Mouse (Mus musculus): Measurements from ENCODE around the gene Nlrp3.
"Not testable (repeated sequence)": the region's sequence is repeated elsewhere in the genome, so short reads cannot be mapped to it uniquely, and the experiment has no call there.

Gene Nlrp3

DNA sequence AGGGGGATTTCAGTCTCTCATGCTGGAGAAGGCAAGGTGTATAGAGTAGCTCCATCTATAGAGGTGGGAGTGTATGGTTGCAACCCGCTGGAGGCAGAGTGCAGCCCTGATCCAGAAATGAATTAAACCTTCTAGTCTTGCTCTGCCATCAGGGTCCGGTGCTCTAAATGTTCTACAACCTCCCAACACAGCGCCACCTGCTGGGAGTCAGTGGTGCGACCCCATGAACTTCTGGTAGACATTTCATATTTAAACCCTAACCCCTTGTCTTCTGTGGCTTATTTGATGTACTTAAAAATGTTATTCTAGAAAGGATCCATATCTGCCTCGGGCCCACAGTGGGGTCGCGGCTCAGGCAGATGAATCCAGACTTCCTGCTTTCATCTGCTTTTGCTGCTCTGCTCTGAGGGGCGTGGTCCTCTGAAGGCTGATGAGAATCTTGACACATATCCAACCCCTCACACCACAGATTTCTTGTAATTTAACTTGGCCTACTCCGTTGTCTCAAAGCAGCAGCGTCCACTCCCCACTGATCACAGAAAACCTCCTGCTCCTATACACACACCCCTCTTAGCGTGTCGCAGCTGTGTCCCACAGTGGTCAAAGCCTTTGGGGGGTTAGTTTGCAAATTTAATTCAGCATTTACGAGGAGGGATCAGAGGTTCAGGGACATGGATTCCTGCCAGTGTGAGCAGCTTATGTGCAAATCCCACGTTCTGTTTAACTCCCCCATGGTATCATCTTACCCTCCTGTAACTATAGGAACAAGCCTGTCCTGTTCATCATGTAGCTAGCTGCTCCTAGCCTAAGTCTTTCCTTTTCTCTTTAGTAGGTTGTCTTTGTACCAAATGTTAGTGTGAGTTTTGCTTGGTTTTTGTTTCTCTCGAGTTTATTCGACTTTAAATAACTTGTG lies 3.9 kb upstream of the Nlrp3 start:
- peak; percentile 16 for DNase-seq (ENCODE audit: low spot score)

DNA sequence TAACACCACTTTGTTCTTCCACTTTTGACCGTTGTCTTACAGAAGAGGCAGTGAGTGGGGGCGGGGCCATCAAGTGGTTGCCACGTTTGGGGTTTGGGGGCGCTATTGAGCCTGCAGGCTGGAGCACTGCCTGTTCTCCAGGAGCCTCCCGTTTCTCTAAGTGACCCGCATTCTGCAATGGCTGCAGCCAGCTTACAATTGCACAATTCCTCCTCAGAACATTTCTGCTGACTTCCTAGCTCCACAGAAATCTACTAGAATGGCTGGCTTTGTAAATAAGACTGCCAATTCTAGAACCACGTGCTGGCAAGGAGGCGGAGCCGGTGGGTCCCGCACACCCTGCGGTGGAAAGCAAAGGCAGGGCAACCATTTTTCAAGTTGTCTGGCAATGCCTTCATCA lies 3.0 kb upstream of the Nlrp3 start:
- peak; percentile 47 for DNase-seq (ENCODE audit: low spot score)

DNA sequence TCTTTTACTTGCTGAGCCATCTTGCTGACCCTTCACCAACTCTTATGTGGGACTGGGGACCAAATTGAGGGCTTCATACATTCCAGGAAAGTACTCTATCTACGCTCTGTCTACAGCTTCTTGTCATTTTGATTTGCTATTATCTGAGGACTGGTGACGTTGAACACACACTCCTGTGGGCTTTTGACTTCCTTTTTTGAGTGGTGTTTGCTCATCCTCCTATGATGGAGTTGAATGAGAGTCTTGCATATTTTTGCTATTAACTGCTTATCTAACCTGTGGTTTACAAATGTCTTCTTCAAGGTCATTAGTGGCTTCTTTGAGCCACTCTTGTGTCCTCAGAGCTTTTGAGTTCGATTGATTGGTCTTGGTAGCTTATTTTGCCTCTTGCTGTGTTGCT lies 1.2 kb upstream of the Nlrp3 start:
- DNase-seq (ENCODE audit: low spot score) = no peak

DNA sequence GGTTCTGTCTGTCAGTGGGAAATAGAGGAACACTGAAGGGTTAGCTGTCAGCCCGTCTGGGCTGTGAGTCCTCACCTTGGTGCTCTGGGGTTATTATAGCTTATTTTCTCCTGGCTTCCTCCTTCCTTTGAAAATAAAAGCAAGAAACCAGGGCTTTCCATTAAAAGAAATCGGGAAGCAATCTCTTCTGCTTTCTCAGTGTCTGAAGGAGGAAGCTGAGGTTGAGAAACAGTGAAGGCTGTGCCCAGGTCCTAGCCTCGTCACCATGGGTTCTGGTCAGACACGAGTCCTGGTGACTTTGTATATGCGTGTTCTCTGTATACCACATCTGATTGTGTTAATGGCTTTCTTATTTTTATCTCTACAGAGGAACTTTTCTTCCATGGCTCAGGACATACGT lies 1.1 kb downstream of the Nlrp3 start:
- DNase-seq (ENCODE audit: low spot score) = no peak

DNA sequence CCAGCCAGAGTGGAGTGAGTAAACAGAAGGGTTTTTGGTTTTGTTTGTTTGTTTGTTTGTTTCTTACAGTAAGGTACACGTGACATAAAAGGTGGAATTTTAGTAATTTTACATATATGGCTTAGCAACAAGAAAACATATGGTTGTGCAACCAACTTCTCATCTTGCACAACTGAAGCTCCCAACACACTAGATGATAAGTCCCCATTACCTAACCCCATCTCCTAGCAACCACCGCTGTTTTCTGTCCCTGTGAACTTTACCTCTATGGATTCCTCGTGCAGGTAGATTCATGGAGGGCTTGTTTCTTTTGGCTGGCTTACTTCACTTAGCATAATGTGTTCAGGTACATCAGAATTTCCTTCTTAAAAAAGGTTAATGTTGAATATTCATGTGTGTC lies 2.0 kb downstream of the Nlrp3 start:
- DNase-seq (ENCODE audit: low spot score) = no peak

DNA sequence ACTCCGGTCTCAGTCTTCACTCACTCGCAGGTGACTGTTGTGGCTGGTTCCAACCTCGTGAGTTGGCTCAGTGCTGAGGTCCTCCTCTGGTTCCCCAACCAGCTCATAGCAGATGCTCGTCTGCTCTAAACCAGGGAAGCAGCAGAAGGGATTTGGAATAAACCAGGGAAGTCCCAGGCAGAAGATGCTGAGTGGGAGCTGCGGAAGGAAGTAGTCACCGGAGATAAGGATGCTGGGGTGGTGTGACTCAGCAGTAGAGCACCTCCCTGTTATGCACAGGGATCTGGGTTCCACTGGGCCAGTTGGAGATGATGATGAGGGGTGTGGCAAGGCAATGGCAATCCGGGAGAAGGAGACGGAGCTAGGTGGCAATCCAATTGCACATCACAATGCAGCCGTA lies 2.6 kb downstream of the Nlrp3 start:
- DNase-seq (ENCODE audit: low spot score) = no peak

DNA sequence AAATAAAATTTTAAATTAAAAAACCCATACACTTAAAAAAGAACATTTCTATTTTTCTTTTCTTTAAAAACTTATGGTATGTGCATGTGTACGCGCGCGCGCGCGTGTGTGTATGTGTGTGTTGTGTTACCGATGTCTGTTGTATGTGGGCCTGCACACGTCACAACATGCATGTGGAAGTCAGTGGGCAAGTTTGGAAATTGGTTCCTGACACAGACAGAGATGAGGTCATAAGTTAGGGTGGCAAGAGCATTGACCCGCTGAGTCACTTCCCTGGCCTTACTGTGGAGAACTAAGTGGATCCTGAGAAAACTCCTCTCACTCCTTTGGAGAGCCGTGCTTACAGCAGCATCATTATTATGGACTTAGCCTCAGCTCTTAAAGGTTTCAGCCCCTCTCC lies 12.8 kb downstream of the Nlrp3 start:
- DNase-seq (ENCODE audit: low spot score) = no peak

DNA sequence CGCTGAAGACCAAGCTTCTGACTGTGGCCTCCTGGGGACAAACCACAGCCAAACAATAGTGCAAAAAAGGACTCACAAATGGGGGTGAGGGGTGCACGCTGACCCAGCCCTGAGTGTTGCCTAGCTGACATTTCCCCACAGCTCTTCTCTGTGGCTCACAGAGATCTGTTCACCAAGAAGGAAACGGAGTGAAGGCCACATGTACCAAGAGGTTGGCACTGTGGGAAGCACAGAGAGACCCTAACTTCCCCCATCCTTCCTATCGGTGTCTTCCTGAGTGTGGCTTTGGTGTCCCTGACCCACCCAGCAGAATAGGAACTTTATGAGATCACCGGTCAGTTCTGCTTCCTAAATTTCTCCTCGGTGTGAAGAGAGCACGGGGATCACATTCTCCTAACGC lies 13.2 kb downstream of the Nlrp3 start:
- DNase-seq (ENCODE audit: low spot score) = no peak

DNA sequence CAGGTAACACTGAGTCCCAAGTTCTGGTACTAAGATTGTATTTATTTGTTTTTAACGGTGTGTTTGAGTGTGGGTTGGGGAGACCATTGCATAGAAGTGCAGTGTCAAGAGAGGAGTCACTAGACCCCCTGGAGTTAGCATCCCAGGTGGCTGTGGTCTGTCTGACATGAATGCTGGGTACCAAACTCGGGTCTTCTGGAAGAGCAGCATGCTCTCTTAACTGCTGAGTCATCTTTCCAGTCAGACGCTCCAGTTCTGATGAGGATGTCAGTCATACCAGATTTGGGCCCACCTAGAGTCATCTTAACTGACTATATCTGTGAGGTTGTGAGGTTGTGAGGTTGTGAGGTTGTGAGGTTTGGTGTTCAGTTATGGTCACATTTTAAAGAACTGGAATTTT lies 19.5 kb downstream of the Nlrp3 start:
- DNase-seq (ENCODE audit: low spot score) = no peak

DNA sequence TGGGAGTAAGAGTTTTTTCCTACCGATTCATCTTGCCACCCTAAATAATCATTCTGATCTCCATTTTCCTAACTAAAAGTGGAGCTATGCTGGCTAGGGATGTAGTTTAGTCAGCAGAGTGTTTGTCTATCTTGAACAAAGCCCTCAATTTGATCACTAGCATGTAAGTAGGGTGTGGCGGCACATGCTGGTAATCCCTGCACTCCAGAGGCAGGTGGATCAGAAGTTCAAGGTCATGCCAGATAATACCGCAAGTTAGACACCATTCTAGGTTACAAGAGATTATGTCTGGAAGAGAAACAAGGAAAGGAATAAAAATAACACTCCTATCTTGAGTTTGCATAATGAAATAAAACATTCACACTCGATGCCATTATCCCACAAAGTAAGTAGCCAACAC lies 21.0 kb downstream of the Nlrp3 start:
- no peak for DNase-seq (ENCODE audit: low spot score)

DNA sequence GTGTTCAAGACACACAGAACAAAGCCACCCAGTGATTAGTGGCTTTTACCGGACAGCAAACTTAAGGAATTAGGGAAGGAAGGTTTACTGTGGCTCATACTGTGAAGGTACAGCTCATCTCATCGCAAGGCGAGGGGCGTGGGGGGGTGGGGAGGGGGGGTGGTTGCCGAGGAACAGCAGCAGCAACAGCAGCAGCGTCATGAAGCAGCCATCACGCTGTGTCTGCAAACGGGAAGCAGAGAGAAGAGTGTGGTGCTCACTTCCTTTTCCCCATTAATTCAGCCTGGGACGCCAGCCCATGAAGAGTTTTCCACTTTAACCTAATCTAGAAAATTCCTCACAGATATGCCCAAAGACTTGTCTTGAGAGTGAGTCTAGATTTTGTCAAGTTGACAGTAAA lies 21.5 kb downstream of the Nlrp3 start:
- DNase-seq (ENCODE audit: low spot score) = no peak

DNA sequence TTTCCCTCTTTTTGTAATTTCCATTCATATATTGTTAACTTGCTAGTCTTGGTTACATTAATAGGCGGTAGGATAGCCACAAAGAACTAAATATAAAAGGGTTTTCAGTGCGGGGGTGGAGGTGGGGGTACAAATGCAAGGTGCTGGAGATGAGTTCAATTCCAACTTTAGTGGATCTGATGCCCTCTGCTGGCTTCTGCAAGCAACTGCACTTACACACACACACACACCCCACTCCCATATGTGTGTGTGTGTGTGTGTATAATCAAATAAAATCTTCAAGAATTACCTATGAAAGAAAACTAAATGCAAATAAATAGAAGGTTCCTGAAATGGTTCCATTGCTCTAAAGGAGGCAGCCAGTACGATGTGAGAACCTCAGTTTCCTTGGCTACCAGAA lies 27.9 kb downstream of the Nlrp3 start:
- no peak for DNase-seq (ENCODE audit: low spot score)

DNA sequence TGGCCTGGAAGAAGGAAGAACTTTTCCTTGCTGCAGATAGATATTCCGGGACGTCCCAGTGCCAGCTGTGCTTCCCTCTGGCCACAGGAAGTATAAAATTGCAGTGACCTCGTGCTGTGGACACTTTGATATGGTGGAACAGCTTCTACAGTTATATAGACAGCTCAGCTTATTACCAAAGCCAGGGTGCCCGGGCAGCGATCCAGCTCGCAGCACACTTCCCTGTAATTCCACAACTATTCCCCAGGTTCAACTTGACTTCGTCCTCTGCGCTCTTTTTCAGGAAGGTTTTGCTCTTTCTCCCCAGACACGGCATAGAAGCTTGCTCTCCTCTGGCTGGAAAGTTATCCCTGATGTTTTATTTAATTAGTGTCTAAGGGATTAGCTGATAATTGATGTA lies 34.4 kb downstream of the Nlrp3 start:
- DNase-seq (ENCODE audit: low spot score) = no peak

DNA sequence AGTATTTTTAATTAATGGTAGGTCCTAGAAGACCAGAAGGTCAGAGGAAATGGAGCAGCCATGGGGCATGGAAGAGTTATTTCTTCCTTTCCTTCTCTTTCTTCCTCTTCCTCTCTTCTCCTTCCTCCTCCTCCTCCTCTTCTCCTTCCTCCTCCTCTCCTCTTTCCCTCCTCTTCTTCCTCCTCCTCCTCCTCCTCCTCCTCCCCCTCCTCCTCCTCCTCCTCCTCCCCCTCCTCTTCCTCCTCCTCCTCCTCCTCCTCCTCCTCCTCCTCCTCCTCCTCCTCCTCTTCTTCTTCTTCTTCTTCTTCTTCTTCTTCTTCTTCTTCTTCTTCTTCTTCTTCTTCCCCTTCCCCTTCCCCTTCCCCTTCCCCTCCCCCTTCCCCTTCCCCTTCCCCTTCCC lies 34.8 kb downstream of the Nlrp3 start, which contains the start of gene Olfr222:
Gene Olfr222 (minus strand): TSS at position 101 of the 400 bp plus-strand sequence.
- not testable (repeated sequence) for DNase-seq (ENCODE audit: low spot score)

DNA sequence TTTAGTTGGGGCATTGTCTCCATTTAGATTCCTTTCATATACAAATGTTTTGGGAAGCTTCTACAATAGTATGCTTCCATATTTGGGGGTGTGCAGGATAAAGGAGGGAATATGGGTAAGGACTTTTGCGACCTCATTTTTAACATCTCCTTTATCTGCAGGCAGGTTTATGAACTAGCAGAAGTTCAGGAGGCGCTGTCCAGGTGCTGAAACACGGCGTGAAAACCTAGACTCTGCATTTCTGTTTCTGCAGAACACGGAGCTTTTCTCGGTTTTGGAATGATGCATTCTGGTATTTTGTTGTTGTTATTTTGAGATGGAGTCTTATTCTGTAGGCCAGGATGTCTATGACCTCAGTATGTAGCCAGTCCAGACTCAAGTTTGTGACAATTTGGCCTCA lies 43.2 kb downstream of the Nlrp3 start:
- DNase-seq (ENCODE audit: low spot score) = peak; percentile 21

DNA sequence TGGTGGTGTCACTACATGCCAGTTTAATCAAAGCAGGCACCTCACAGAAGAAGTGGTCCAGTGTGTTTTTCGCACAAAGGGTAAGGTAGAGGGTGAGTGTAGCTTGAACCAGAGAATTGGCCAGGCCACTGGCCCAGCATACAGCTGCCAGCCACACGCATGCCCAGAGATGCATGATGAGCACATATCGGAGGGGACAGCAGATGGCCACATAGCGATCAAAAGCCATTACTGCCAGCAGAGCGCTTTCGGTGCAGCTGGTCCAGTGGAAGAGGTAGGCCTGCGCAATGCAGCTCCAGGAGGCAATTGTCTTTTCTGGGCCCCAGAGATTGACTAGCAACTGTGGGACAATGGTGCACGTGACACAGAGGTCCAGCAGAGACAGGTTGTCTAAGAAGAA lies 48.1 kb downstream of the Nlrp3 start:
- DNase-seq (ENCODE audit: low spot score) = no peak

DNA sequence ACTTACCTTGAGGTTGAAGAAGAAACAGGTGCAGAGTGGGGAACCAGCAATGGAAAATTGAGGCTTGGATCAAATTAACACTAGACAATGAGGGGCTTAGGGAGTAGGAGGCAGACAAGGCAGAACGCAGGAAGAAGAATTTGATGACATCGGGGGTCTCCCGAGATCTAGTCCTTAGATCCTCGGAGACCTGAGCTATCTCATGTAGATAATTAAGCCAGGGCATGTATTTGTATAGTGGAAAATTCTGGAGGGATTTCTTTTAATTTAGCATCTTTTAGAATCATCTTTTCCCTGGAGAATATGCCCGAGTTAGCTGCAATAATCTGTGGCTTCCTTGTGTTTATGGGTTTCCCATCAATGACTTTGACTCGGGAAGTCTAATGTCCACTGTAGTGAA lies 51.8 kb downstream of the Nlrp3 start, which contains the start of gene Olfr223:
Gene Olfr223 (minus strand): TSS at position 101 of the 400 bp plus-strand sequence.
- no peak for DNase-seq (ENCODE audit: low spot score)

DNA sequence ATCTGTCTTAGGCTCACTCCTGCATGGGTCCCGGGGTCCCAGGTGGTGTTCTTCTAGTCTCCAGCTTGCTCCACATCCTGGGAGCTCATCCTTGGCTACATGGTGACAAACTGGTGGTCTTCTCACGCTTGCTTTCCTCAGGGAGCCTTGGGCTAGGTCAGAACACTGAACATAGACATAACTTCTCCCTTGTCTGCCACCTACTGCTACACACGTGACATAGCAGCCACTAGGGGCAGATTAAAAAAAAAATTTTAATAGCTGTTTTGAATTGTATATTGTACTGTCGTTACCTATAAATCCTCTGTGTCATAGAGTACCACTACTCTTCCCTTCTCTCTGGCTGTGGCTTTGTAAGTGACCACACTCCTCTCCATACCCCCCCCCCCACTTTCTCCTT lies 54.7 kb downstream of the Nlrp3 start:
- DNase-seq (ENCODE audit: low spot score) = no peak

DNA sequence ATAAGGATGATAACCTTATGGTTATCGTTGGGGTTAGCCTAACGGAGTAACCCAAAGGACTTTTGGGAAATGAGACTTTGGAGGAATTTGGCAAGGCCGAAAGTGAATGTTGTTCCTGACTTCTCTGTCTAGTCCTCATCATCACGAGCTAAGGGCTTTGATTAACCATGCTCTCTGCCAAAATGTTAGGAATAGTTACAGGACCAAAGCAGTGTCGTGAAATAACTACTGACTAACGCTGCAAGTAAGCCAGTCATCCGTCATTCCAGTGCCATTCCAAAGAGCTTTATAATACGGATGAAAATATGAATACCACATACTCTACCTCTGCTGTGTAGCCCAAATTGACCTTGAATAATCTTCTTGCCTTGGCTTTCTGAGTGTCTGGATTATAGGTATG lies 55.6 kb downstream of the Nlrp3 start:
- DNase-seq (ENCODE audit: low spot score) = no peak

DNA sequence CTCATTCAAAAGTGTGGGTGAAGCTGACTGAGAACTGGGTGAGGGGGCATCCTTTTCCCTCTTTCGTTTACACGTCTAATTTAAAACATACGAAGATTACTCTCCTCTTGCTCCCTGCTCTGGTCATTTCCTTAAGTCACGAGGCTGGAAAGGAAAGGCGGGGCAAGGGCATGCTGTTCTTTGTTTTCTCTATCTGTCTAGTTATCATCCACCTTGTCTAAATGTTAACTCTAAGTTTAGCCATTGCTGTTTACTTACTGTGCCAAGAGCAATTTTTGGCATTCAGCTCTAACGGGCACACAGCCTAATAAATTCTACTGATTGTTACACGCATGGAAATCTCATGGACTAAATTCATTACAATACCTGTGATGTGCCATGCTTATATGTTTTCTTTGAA lies 57.8 kb downstream of the Nlrp3 start:
- DNase-seq (ENCODE audit: low spot score) = no peak

DNA sequence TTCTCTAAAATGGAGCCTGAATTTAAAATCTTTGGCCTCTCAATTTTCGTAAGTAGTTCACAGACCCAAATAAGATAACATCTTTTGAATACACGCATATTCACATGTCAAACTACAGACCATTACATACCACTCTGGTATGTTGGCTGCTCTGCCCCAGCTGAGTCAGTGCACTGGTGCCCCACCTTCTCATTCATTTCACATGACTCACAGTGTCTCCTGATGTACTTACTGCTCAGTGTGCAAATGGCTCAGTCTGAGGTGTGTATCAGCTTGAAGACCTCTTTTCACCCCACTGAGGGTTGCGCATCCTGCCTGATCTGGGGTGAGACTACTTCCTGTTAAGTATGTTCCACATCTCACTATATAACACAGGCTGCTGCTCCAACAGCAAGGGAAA lies 59.5 kb downstream of the Nlrp3 start:
- peak; percentile 18 for DNase-seq (ENCODE audit: low spot score)

DNA sequence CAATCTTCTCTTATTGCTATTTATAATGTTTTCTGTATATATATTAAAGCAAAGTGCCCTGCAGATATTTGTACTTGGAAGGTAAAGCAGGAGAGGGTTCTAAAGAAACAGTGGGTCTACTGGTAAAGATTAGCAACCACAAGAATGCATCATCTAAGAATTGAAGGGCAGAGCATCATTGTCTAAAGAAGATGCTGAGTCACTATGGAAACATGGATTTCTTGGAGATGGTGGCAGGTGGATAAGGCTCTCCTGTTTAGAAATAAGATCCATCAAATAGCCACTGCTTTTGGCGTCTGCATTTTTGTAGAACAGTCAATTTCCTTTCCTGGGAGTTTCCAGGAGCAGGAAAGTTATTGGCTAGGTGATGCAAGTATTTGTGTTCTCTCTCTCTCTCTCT lies 60.9 kb downstream of the Nlrp3 start:
- DNase-seq (ENCODE audit: low spot score) = no peak

DNA sequence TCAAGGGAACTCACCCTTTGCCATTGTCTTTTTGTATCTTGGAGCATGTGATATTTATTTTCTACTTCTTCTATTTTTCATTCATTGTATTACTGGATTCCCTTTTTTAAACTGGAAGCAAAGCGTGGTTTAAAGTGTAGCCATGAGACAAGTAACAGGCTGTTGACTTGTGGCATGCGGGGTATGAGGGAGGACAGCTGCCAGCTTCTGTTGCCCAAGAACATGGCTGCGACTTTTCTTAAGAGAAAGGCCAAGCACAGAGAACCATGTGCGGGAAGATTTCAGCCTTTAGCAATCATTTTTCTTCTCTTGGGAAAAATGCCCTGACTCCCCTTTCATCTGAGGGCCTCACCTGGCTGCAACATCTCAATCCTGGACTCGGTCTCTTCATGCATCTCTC lies 70.3 kb downstream of the Nlrp3 start:
- DNase-seq (ENCODE audit: low spot score) = no peak

DNA sequence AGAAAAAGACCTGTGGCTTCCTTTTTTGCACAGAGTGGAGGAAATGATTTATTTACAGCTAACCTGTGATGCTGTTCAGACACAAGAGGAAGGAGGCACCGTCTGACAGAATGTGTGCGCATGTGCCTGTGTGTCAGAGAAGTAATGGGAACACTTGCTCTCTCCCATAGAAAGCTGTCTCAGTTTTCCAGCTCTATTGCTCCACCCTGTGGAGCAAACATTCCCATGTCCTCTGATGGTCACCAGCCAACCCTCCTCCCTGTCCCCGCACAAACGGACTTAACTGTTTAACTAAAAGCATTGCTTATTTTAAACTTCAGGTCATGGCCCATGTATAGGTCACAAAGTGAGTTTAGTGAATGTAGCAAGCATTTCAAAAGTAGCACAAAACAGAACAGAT lies 72.8 kb downstream of the Nlrp3 start:
- DNase-seq (ENCODE audit: low spot score) = peak; percentile 30

Measured in urinary bladder, postnatal 25 days (tissue).